Mouse (Mus musculus) urinary bladder, postnatal 0 days (tissue): ENCODE results near the gene Dsp. TPM values are rescaled to one million over a fixed set of nuclear protein-coding genes. Genes with fewer than 3 reads are reported as not detected.

Experiments
- polyA plus RNA-seq: library from polyadenylated mRNA; unstranded; fragments of >200 nt; fragmentation: Nextera tagmentation; extraction: Ambion mirVana; gene quantifications from 2 replicates; pipeline ENCODE4 v1.2.1, GENCODE M21; 2015

Dsp gene
- 6.2 and 7.8 TPM in 2 replicates for polyA plus RNA-seq

DNA sequence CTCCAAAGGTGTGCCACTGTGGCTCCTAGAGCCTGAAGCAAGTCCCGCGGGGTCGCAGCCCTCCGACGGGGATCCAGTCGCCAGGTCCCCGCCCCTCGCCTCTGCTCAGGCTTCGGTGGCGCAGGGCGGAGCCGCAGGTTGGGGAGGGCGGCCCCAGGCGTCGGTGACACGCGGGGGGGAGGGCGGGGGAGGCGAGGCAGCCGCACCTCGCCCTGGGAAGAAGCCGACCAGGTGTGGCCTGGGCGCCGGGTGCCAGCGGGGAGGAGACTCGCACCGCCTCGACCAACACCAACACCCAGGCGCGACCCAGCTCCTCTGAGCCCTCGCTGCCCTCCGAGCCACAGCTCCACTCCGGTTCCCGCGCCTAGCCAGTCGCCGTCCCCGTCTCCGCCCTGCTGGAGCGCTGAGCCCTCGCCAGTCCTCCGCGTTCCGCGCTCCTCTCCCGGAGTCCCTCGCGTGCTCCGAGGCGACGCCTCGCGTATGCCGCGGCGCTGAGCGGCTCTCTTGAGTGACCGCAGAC, at the start of gene Dsp:
Gene Dsp (plus strand): TSS at position 226 of the 520 bp plus-strand sequence.

DNA sequence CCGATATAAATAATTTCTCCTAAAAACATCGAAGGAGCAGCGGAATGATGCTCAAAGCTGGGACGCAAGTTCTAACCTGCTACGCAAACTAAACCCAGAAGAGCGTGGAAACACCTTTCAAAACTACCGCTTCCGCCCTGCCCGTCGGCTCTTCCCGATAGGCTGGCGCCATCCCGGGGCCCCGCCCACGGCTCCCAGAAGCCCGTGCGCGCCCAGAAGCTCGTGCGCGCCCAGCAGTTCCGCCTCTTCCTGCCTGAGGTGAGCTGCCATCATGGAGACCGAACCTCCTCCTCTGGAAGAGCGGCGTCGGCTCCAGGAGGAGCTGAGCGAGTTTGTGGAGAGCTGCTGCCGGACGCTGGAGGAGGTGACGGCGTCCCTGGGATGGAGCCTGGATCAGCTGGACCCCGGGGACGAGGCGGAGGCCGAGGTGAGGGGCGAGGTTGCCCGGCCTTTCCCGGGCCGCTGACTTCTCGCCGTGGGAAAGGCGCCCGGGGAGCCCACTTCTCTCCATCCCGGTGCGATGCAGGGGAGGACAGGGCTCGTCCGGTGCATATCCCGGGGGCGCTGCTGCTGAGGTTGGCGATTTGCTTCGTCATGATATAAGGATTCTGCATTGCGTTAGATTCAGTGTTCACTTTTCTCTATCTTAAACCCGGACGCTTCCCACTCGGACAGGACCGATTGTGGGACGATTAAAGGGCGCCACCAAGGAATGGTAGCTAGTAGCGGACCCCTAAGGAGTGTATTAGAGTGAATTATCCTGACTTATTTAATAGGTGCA, 53.8 kb downstream of the Dsp start, which contains the start of gene Snrnp48:
Gene Snrnp48 (plus strand): TSS at position 237 of the 781 bp plus-strand sequence.

Other genes with a start within 250 kb of the Dsp start
- 67.1 and 88.3 TPM in 2 replicates for gene Ssr1, start 157.1 kb upstream of the Dsp start, polyA plus RNA-seq
- gene Riok1, start 114.3 kb upstream of the Dsp start, polyA plus RNA-seq = 26.0 and 30.2 TPM in 2 replicates
- 0.59 and 0.92 TPM in 2 replicates for gene Cage1, start 114.2 kb upstream of the Dsp start, polyA plus RNA-seq
- gene Snrnp48, start 53.6 kb downstream of the Dsp start, polyA plus RNA-seq = 19.6 and 20.5 TPM in 2 replicates
- gene Bmp6, start 193.8 kb downstream of the Dsp start, polyA plus RNA-seq = 3.0 and 3.4 TPM in 2 replicates